Mouse (Mus musculus): Measurements from ENCODE around the gene Zfyve27.

- TF ChIP-seq CTCF (IDR thresholded peaks at IDR 0.05; ENCODE audit: insufficient read depth, low read length) (no peak), POLR2A (IDR thresholded peaks at IDR 0.05; ENCODE audit: borderline replicate concordance, extremely low read depth, low read depth, low read length) (no peak)
These were observed 38.7 kb downstream of the Zfyve27 start for GRCm38 (mm10) chr19:42202467-42202866.

All from lung, adult 2 months (tissue).